Mouse (Mus musculus) ovary, adult 10 weeks (tissue): ENCODE data around the gene B4galt4. TPM values are rescaled to one million over a fixed set of nuclear protein-coding genes. Genes with fewer than 3 reads are reported as not detected.

Experiments
- polyA plus RNA-seq: library from polyadenylated mRNA; stranded (reverse); fragments of 350-450 nt; fragmentation: Illumina TruSeq; extraction: RNeasy Lipid Tissue Mini Kit (QIAGEN cat#74804); gene quantifications from one replicate; pipeline ENCODE4 v1.2.3, GENCODE M21; 2014

Gene B4galt4
- polyA plus RNA-seq = 83.2 TPM

DNA sequence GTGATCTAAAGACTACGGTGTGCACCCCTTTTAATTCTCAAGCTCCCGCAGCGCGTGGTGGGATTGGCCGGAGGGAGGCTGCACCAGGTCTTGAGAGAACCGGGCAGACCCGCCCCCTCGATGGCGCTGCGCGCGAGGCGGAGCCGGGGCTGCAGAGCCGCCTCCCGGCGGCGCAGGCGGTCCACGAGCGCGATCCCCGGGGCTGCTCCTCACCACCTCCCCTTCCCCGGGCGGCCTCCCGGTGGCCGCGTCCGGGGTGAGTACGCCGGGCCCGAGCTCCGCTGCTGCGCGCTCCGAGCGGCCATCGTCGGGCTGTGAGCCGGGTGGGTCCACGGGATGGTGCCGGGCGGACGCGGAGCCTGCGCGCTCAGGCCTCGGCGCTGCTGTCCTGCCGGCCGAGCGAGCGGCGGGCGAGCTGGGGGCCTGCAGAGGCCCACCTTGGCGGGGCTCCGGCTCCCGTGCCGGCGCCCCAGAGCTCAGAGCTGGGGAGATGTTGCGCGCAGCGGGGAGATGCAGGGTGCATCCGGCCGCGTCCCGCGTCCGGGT lies at the start of gene B4galt4:
B4galt4 (plus strand) TSS at position 152 of the 546 bp plus-strand sequence.

DNA sequence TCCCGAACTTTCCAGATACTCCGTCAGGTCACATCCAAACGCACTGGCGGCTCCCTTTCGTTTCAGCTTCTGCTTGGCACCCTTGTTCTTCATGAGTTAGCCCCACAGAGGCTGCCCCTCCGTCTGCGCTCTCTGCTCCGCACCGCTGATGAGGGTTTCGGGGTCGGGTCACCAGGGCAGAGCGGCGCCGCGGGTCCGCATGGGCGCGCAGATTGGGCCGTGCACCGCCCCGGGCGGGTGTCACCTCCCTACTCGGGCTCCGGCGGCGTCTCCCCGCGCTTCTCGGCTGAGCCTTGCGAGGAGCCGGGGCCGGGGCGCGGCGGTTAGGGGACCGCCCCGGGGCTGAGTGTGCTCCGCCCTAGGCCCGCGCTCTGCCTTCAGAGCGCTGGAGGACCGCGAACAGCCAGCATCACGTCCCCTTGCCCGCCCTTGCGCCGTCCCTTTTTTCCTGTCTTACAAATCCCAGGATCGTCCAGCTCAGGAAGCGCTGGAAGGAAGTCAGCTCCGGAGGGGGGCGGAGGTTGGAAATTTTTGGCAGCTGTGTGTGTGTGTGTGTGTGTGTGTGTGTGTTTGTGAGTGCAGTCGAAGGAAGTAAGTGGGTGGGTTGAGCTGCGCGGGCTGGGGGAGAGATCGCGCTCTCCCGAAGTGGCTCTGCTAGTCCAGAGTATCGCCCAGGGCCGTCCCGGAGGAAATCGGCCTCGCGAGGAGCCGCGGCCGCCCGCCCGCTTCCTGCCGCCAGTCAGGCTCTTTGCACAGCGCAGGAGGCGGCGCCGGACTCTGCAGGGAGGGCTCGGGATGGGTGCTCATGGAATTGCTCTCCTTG lies 29.3 kb upstream of the B4galt4 start, which contains the start of gene Arhgap31:
Arhgap31 (minus strand) TSS at position 694 of the 823 bp plus-strand sequence.

DNA sequence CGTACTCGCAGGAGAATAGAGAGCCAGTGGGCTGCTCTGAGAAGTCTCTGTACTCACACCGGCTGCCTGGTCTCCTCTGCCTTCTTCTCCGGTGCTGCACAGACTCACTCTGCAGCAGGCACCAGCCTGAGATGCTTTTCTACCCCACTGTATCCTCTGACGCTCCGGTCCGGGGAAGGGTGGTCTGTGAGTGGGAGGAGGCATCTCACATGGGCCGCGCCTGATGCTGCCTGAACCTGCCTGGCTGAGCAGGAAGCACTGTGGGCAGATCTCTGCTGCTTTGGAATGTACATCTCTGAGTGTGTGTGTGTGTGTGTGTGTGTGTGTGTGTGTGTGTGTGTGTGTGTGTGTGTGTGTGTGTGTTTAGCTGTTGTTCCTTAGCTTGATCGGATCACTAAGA lies 58.0 kb downstream of the B4galt4 start, which contains the start of gene Upk1b:
Upk1b (minus strand) TSS at position 238 of the 400 bp plus-strand sequence.

Other genes starting within 250 kb of the B4galt4 start
- gene Timmdc1, start 219.6 kb upstream of the B4galt4 start, polyA plus RNA-seq = 14.2 TPM
- gene Poglut1, start 192.0 kb upstream of the B4galt4 start, polyA plus RNA-seq = 80.7 TPM
- gene Tmem39a, start 183.6 kb upstream of the B4galt4 start, polyA plus RNA-seq = 78.5 TPM
- gene Arhgap31, start 29.0 kb upstream of the B4galt4 start, polyA plus RNA-seq = 58.4 TPM
- 37.2 TPM for gene Upk1b, start 58.1 kb downstream of the B4galt4 start, polyA plus RNA-seq
- not detected for gene 4930435E12Rik, start 86.5 kb downstream of the B4galt4 start, polyA plus RNA-seq
- gene Igsf11, start 150.4 kb downstream of the B4galt4 start, polyA plus RNA-seq = 49.1 TPM